Mouse (Mus musculus): ENCODE data around the gene Sema3e.

DNA sequence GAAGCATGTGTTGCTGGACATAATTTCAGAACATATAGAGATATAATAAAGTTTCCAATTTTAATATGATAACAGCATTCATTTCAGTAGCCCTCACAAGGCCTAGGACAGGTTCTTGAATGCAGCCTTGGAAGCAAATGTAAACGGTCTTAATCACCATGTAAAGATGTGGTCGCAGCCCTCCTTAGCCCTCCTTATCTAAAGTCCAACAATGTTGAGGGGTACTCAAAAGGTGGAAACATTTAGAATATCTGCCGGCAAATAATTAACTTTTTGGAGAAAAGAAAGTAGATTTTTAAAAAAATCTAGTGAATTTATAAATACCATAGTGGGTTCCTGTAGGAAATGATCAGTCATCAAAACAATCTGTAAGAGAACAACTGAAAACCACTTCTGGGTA, 73.6 kb downstream of the Sema3e start:
- TF ChIP-seq CHD2 (IDR thresholded peaks at IDR 0.05; ENCODE audit: low read depth, low read length) (no peak), HCFC1 (IDR thresholded peaks at IDR 0.05; ENCODE audit: borderline replicate concordance, insufficient read depth, low read length) (no peak)
